Mouse (Mus musculus): ENCODE results near the gene Rpl18a. TPM values are rescaled to one million over a fixed set of nuclear protein-coding genes. Genes with fewer than 3 reads are reported as not detected.
A peak's percentile ranks its signal among the peaks of the same experiment; 100 is the strongest.

Rpl18a gene
- polyA plus RNA-seq, 1 experiment from 2014 or later, result 2,704 TPM

DNA sequence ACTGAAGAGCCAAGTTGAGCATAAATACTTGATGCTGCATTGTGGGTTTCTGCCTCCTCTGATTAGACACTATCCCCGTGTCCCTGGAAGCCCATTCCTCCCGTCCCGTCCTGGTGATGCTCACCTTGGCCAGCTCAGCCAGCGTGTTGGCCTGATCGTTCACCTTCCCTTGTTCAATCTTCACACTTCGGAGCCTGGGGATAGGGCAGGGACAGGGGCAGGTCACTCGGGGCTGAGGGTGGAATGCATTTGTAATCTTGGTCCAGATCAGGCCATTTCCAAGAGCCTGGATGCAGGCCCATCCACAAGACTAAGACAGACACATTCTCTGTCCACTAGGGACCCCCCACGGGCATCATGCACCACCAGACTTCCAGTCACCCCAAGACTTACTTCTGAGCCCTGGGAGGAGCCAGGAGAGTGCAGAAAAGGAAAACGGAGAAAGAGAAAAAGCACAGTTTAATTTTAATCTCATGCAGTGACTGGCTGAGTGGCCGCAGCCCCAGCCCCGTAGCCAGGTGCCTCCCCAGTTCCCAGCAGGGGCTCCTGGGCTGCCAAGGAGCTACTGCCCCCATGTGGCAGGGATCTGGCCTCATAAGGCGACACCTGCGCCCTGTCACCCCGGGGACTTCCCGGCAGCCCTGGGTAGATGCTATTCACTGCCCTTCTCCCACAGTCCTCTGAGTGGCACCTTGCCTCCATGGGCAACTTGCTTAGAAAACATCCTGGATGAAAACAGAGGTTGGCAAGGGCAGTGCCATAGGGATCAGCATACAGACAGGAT is 50.6 kb downstream of the Rpl18a start:
- no peak overlapping the region for H3K4me3 ChIP-seq (replicated peaks; ENCODE audit: low read length)
- no peaks in the 10 kb centered on the region for H3K27me3 ChIP-seq (ENCODE audit: control insufficient read depth, insufficient read depth, low read length)
- no peak for ATAC-seq (ENCODE audit: low FRiP score)
- no peak overlapping the region for H3K27ac ChIP-seq
- H3K9me3 ChIP-seq (ENCODE audit: control insufficient read depth, low read length), result no peaks in the 10 kb centered on the region
- H3K4me1 ChIP-seq (replicated peaks; ENCODE audit: control insufficient read depth, insufficient read depth, low read length), result peaks cover 3% of the 10 kb centered on the region; the same call in 1 of the 2 replicates
- 57% methylated on average over 15 of the region's 15 CpGs for WGBS
- no peak overlapping the region for H3K9ac ChIP-seq
- no peak overlapping the region for H3K4me2 ChIP-seq (replicated peaks)
- H3K36me3 ChIP-seq (replicated peaks; ENCODE audit: control insufficient read depth, insufficient read depth), result no peaks in the 10 kb centered on the region
- DNase-seq (ENCODE audit: low spot score), result no peak

DNA sequence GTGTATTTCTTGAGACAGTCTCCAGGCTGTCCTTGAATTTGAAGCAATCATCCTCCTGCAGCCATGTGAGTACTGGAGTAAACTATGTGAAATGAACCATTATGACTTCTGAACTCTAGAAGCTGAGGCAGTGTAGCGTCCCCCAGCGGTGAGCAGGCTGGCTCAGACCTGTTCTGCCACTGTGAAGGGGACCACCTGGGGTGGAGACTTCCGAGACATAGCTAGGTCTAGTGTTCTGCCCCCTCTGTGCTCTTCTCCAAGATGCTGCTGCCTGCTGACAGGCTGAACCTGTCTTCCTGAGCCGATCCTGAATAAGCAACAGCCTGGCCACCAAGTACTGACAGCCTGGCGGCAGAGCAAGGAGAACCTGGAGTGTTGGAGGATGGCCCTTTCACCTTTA is 52.1 kb downstream of the Rpl18a start:
- no peak overlapping the region for H3K4me3 ChIP-seq (replicated peaks; ENCODE audit: low read length)
- peaks cover 3% of the 10 kb centered on the region; the same call in 1 of the 2 replicates for H3K4me1 ChIP-seq (replicated peaks; ENCODE audit: control insufficient read depth, insufficient read depth, low read length)
- no peaks in the 10 kb centered on the region for H3K36me3 ChIP-seq (replicated peaks; ENCODE audit: control insufficient read depth, insufficient read depth)
- H3K27ac ChIP-seq, result no peak overlapping the region
- ATAC-seq (ENCODE audit: low FRiP score), result no peak
- WGBS, result 44% methylated on average over 5 of the region's 5 CpGs
- H3K4me2 ChIP-seq (replicated peaks), result no peak overlapping the region
- no peak for DNase-seq (ENCODE audit: low spot score)
- H3K9ac ChIP-seq, result no peak overlapping the region
- H3K27me3 ChIP-seq (ENCODE audit: control insufficient read depth, insufficient read depth, low read length), result no peaks in the 10 kb centered on the region
- H3K9me3 ChIP-seq (ENCODE audit: control insufficient read depth, low read length), result no peaks in the 10 kb centered on the region

MicroRNAs encoded within 50 kb of the gene (microRNA counts, 519-probe panel; counts per million panel counts)
- not detected for microRNA mmu-miR-1969

Small RNA genes lying within 50 kb of the gene (microRNA-seq; reads per million reads assigned to microRNA genes)
- gene Mir1969 (11.3 reads per million, percentile 31 among the genes with 10 or more reads in this experiment), gene Mir7067 (0.81 reads per million)

Other genes with a start within 250 kb of the Rpl18a start
- 74.0 and 89.3 TPM in 2 replicates for gene Pgpep1, start 237.0 kb downstream of the Rpl18a start, polyA plus RNA-seq (2014; fragmentation: Nextera tagmentation; extraction: Ambion mirVana)
- gene Lsm4, start 224.2 kb downstream of the Rpl18a start, polyA plus RNA-seq (2014; fragmentation: Nextera tagmentation; extraction: Ambion mirVana), result 180 and 197 TPM in 2 replicates
- gene Jund, start 198.5 kb downstream of the Rpl18a start, polyA plus RNA-seq (2014; fragmentation: Nextera tagmentation; extraction: Ambion mirVana), result 128 and 144 TPM in 2 replicates
- 0.07 and 0.15 TPM in 2 replicates for gene Iqcn, start 194.0 kb downstream of the Rpl18a start, polyA plus RNA-seq (2014; fragmentation: Nextera tagmentation; extraction: Ambion mirVana)
- gene Gm3336, start 178.9 kb downstream of the Rpl18a start, polyA plus RNA-seq (2014; fragmentation: Nextera tagmentation; extraction: Ambion mirVana), result not detected in 2 replicates
- 0.21 and 0.32 TPM in 2 replicates for gene Pde4c, start 173.7 kb downstream of the Rpl18a start, polyA plus RNA-seq (2014; fragmentation: Nextera tagmentation; extraction: Ambion mirVana)
- 519 and 565 TPM in 2 replicates for gene Rab3a, start 142.7 kb downstream of the Rpl18a start, polyA plus RNA-seq (2014; fragmentation: Nextera tagmentation; extraction: Ambion mirVana)
- 34.4 and 43.5 TPM in 2 replicates for gene Mpv17l2, start 136.5 kb downstream of the Rpl18a start, polyA plus RNA-seq (2014; fragmentation: Nextera tagmentation; extraction: Ambion mirVana)
- gene Pik3r2, start 120.7 kb downstream of the Rpl18a start, polyA plus RNA-seq (2014; fragmentation: Nextera tagmentation; extraction: Ambion mirVana), result 83.0 and 84.6 TPM in 2 replicates
- 23.3 and 26.6 TPM in 2 replicates for gene Mast3, start 92.4 kb downstream of the Rpl18a start, polyA plus RNA-seq (2014; fragmentation: Nextera tagmentation; extraction: Ambion mirVana)
- gene Il12rb1, start 89.0 kb downstream of the Rpl18a start, polyA plus RNA-seq (2014; fragmentation: Nextera tagmentation; extraction: Ambion mirVana), result 0.09 TPM in 1 of 2 replicates, not detected in the other
- gene Arrdc2, start 57.7 kb downstream of the Rpl18a start, polyA plus RNA-seq (2014; fragmentation: Nextera tagmentation; extraction: Ambion mirVana), result 7.2 and 8.7 TPM in 2 replicates
- gene Kcnn1, start 34.2 kb downstream of the Rpl18a start, polyA plus RNA-seq (2014; fragmentation: Nextera tagmentation; extraction: Ambion mirVana), result 10.0 and 14.3 TPM in 2 replicates
- 155 and 158 TPM in 2 replicates for gene Ccdc124, start 23.5 kb downstream of the Rpl18a start, polyA plus RNA-seq (2014; fragmentation: Nextera tagmentation; extraction: Ambion mirVana)
- gene Slc5a5, start 4.7 kb downstream of the Rpl18a start, polyA plus RNA-seq (2014; fragmentation: Nextera tagmentation; extraction: Ambion mirVana), result 1.5 and 1.8 TPM in 2 replicates
- gene Map1s, start 8.5 kb upstream of the Rpl18a start, polyA plus RNA-seq (2014; fragmentation: Nextera tagmentation; extraction: Ambion mirVana), result 49.6 and 51.4 TPM in 2 replicates